Mouse (Mus musculus): Measurements from ENCODE around the gene Exosc7.

Gene Exosc7

GRCm38 (mm10) chr9:123138891-123139474, 26.0 kb downstream of the Exosc7 start:
- no peak for DNase-seq (ENCODE audit: low spot score)

GRCm38 (mm10) chr9:123139887-123140614, 27.0 kb downstream of the Exosc7 start:
- DNase-seq (ENCODE audit: low spot score), result no peak

GRCm38 (mm10) chr9:123148430-123148829, 35.4 kb downstream of the Exosc7 start:
- DNase-seq (ENCODE audit: low spot score), result no peak

- DNase-seq (ENCODE audit: low spot score), result no peak
These were observed 37.4 kb downstream of the Exosc7 start, which contains the start of gene Clec3b for GRCm38 (mm10) chr9:123150241-123151020. Gene Clec3b, plus strand, starts transcription at chr9:123150946.

GRCm38 (mm10) chr9:123151561-123151960, 38.5 kb downstream of the Exosc7 start:
- DNase-seq (ENCODE audit: low spot score), result no peak

- no peak for DNase-seq (ENCODE audit: low spot score)
These were observed 39.0 kb downstream of the Exosc7 start for GRCm38 (mm10) chr9:123152026-123152425.

- DNase-seq (ENCODE audit: low spot score), result no peak
These were observed 40.1 kb downstream of the Exosc7 start for GRCm38 (mm10) chr9:123153121-123153520.

- DNase-seq (ENCODE audit: low spot score), result no peak
These were observed 43.9 kb downstream of the Exosc7 start for GRCm38 (mm10) chr9:123156910-123157361.

GRCm38 (mm10) chr9:123157699-123158098, 44.7 kb downstream of the Exosc7 start:
- DNase-seq (ENCODE audit: low spot score), result no peak

GRCm38 (mm10) chr9:123158125-123158836, 45.3 kb downstream of the Exosc7 start:
- DNase-seq (ENCODE audit: low spot score), result peak; percentile 51

GRCm38 (mm10) chr9:123159330-123159729, 46.3 kb downstream of the Exosc7 start:
- peak; percentile 66 for DNase-seq (ENCODE audit: low spot score)

GRCm38 (mm10) chr9:123161792-123162191, 48.8 kb downstream of the Exosc7 start:
- no peak for DNase-seq (ENCODE audit: low spot score)

GRCm38 (mm10) chr9:123162985-123163694, 50.1 kb downstream of the Exosc7 start:
- DNase-seq (ENCODE audit: low spot score), result peak; percentile 12

- DNase-seq (ENCODE audit: low spot score), result no peak
These were observed 52.9 kb downstream of the Exosc7 start for GRCm38 (mm10) chr9:123165781-123166443.

GRCm38 (mm10) chr9:123173760-123174159, 60.7 kb downstream of the Exosc7 start:
- DNase-seq (ENCODE audit: low spot score), result no peak

GRCm38 (mm10) chr9:123174356-123174755, 61.3 kb downstream of the Exosc7 start:
- no peak for DNase-seq (ENCODE audit: low spot score)

GRCm38 (mm10) chr9:123177380-123178048, 64.5 kb downstream of the Exosc7 start:
- DNase-seq (ENCODE audit: low spot score), result no peak

GRCm38 (mm10) chr9:123180003-123180402, 67.0 kb downstream of the Exosc7 start:
- DNase-seq (ENCODE audit: low spot score), result no peak

- no peak for DNase-seq (ENCODE audit: low spot score)
These were observed 70.2 kb downstream of the Exosc7 start for GRCm38 (mm10) chr9:123183226-123183625.

- no peak for DNase-seq (ENCODE audit: low spot score)
These were observed 72.5 kb downstream of the Exosc7 start for GRCm38 (mm10) chr9:123185546-123185945.

Data from c-Kit-positive CD71-positive TER-119-positive erythroid progenitor cells, embryonic 14.5 days (primary cell).